Mouse (Mus musculus): ENCODE results near the gene Napsa. TPM values are rescaled to one million over a fixed set of nuclear protein-coding genes. Genes with fewer than 3 reads are reported as not detected.

The Napsa gene
- polyA plus RNA-seq, 1 experiment from 2014 or later = 0.42 TPM

DNA sequence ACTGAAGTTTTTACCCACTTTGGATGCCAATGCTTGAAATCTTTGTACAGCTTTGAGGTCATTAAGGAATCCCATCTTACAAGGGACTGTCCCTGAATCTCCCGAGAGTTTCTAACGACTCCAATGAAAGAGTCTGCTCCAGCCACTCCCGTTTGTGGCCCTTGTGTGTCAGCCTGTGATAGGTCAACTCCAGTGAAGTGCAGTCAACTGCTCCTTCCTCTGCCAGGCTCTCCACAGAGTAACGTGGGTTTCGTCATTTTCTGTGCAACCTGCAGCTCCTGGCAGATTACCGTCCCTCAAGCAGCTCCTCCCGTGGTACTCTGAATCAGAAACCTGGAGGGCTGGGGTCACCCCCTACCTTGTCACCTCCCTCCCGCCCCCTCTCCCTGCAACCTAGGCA lies 8.9 kb upstream of the Napsa start:
- Histone ChIP-seq H3K9me3 (replicated peaks) (no peaks in the 10 kb centered on the region), H3K36me3 (no peaks in the 10 kb centered on the region), H3K4me3 (no peak overlapping the region), H3K27me3 (ENCODE audit: low read depth, poor library complexity, severe bottlenecking) (no peaks in the 10 kb centered on the region), H3K4me1 (no peaks in the 10 kb centered on the region), H3K27ac (replicated peaks) (no peak overlapping the region)
- 53% methylated on average over 8 of the region's 8 CpGs for WGBS
- DNase-seq (ENCODE audit: low spot score) = no peak

DNA sequence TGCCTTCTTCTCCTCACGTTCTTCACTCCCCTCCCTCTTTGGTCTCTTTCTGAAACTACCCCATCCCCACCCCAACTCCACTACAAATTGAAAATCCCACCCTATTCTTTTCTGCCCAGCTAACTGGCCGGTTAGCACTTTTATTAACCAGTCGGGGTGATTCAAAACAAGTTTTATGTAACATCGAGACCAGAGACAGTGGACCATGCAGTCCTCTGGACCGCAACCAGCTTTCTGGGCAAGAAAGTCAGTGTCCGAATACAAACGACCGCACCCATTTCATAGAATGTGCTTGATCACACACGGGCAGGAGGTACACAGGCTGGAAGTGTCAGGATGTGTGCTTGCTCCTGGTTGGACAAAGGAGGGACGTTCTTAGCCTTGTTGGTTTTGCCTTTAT lies 7.7 kb upstream of the Napsa start:
- DNase-seq (ENCODE audit: low spot score) = no peak
- no peaks in the 10 kb centered on the region for H3K4me1 ChIP-seq
- H3K36me3 ChIP-seq = no peaks in the 10 kb centered on the region
- WGBS = 85% methylated on average over 10 of the region's 10 CpGs
- no peak overlapping the region for H3K4me3 ChIP-seq
- no peaks in the 10 kb centered on the region for H3K9me3 ChIP-seq (replicated peaks)
- no peak overlapping the region for H3K27ac ChIP-seq (replicated peaks)
- H3K27me3 ChIP-seq (ENCODE audit: low read depth, poor library complexity, severe bottlenecking) = no peaks in the 10 kb centered on the region

DNA sequence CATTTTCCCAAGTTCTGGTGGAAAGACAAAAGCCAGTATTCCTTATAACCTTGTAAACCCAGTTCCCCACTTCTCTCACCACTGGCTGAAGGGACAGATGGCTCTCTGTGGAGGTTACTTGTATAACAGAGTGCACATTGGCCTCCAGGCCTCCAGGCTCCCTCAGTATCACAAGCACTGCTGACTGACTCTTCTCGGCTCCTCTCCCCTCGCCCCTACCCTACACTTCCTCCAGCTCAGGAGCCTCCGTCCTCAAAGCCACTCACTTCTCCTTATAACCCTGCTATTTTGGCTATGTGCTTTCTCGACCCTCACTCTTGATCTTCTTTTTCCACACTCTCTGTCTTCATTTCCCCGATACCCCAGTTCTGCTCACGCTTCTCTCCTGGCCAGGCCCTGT lies 6.8 kb upstream of the Napsa start:
- 82% methylated on average over 6 of the region's 6 CpGs for WGBS
- DNase-seq (ENCODE audit: low spot score) = no peak
- Histone ChIP-seq H3K27ac (replicated peaks) (no peak overlapping the region), H3K36me3 (no peaks in the 10 kb centered on the region), H3K4me3 (no peak overlapping the region), H3K27me3 (ENCODE audit: low read depth, poor library complexity, severe bottlenecking) (no peaks in the 10 kb centered on the region), H3K4me1 (no peaks in the 10 kb centered on the region), H3K9me3 (replicated peaks) (no peaks in the 10 kb centered on the region)

DNA sequence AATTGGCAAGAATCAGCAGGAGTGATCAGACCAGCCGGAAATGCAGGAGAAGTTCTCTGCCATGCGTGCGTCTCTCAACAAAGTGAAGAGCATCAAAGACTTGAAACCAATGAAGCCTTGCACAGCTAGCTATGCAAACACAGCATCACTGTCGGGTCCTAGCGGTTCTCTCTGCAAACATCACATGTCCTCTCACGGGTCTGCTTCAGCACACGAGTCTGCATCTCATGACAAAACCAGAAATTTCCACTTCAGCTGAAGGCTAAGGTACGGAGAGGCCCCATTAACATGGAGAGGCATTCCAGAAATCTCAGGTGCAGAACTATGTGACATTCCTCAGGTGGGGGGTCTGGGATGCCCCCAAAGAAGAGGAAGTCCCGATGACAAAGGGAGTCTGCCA lies 3.4 kb upstream of the Napsa start:
- Histone ChIP-seq H3K27me3 (ENCODE audit: low read depth, poor library complexity, severe bottlenecking) (no peaks in the 10 kb centered on the region; the same call in 1 of the 2 replicates), H3K36me3 (no peaks in the 10 kb centered on the region), H3K9me3 (replicated peaks) (no peaks in the 10 kb centered on the region), H3K4me1 (peaks cover 15% of the 10 kb centered on the region), H3K27ac (replicated peaks) (no peak overlapping the region), H3K4me3 (no peak overlapping the region)
- WGBS = 77% methylated on average over 9 of the region's 9 CpGs
- no peak for DNase-seq (ENCODE audit: low spot score)

DNA sequence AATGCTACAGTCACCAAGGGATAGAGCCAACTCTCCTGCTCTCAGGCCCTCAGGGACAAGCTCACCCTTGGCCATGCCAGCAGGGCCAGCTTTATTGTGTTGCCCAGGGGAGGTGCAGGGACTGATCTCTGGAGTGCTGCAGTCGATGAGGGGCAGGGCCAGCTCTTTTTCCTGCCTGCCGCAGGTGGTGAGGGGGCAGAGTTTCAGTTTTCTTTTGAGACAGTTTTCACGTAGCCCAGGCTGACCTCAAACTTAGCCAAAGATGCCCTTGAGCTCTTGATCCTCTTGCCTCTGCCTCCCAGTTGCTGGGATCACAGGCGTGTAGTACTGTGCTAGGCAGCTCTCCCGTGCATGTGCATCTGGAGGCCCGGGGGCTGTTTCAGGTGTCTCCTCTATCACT lies 1.2 kb upstream of the Napsa start:
- H3K9me3 ChIP-seq (replicated peaks) = no peaks in the 10 kb centered on the region
- no peak for DNase-seq (ENCODE audit: low spot score)
- 88% methylated on average over 6 of the region's 6 CpGs for WGBS

DNA sequence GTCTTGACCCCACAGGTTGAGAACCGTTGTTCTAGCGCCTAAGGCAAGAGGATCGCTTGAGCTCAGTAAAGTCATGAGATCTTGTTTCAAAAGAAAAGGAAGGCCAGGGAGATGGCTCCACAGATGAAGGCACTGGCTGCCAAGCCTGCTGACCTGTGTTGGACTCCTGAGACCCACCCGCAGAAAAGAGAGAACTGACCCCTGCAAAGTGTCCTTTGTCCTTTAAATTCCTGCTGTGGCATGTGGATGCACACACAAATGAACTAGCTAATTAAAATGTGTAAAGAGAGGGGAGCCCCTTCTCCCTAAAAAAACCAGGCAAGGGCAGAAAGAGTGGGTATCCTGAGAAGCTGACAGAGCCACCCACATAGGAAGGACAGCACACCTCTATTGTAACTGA lies 369 bp upstream of the Napsa start:
- Histone ChIP-seq H3K27me3 (ENCODE audit: low read depth, poor library complexity, severe bottlenecking) (no peaks in the 10 kb centered on the region; the same call in 1 of the 2 replicates), H3K4me3 (no peak overlapping the region), H3K27ac (replicated peaks) (no peak overlapping the region), H3K36me3 (no peaks in the 10 kb centered on the region), H3K4me1 (peaks cover 15% of the 10 kb centered on the region), H3K9me3 (replicated peaks) (no peaks in the 10 kb centered on the region)
- 46% methylated on average over 4 of the region's 4 CpGs for WGBS
- DNase-seq (ENCODE audit: low spot score) = no peak

More for the DNA sequence above, 1.2 kb upstream of the Napsa start:
- Histone ChIP-seq H3K4me3 (no peak overlapping the region), H3K4me1 (peaks cover 15% of the 10 kb centered on the region), H3K27ac (replicated peaks) (no peak overlapping the region), H3K36me3 (no peaks in the 10 kb centered on the region), H3K27me3 (ENCODE audit: low read depth, poor library complexity, severe bottlenecking) (no peaks in the 10 kb centered on the region; the same call in 1 of the 2 replicates)

DNA sequence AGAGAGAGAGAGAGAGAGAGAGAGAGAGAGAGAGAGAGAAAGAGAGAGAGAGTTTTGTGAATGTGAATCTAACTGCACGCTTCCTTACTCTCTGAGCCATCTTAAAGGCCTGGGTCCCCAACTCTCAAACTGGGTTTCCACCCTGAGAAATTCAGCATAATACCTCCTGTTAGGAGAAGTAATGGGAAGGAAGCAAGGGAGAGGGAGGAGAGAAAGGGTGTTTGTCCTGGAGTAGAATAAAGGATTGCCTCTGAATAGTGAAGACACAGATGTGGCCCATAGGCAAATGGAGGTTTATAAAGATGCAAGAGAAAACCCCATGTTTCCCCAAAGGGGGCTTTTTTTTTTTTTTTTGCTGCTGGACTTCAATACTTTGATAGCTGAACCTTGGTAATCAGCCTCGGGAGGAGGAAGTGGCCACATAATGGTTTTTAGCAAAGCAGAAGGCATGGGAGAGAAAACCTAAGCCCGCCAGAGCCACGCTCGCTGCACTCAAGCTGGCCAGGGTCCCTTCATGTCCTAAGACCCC lies 840 bp downstream of the Napsa start:
- WGBS = 80% methylated on average over 5 of the region's 5 CpGs
- DNase-seq (ENCODE audit: low spot score) = no peak
- H3K36me3 ChIP-seq = no peaks in the 10 kb centered on the region
- no peak overlapping the region for H3K27ac ChIP-seq (replicated peaks)
- no peaks in the 10 kb centered on the region for H3K9me3 ChIP-seq (replicated peaks)
- H3K27me3 ChIP-seq (ENCODE audit: low read depth, poor library complexity, severe bottlenecking) = no peaks in the 10 kb centered on the region; the same call in 1 of the 2 replicates
- no peak overlapping the region for H3K4me3 ChIP-seq
- peaks cover 15% of the 10 kb centered on the region for H3K4me1 ChIP-seq

DNA sequence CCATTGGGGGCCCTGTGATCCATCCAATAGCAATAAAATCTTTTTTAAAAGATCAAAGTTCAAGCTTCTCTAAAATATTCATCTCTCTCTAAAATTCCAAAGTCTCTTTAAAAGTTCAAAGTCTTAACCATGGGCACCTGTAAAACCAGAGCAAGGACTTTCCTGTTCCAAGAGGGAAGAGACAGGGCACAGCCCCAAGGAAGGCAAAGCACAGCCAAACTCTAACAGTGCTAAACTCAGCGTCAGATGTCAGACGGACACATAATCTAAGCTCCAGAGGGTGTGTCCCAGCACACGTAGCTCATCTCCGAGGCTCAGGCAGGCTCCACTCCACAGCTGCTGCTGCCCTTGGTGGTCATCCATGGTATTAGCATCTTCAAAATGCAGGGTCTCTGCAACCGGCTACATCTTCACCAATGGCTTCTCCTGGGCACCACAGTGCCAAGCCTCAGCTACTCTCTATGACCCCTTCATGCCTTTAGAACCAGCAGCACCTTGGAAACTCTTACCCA lies 4.2 kb downstream of the Napsa start:
- 49% methylated on average over 5 of the region's 5 CpGs for WGBS
- H3K4me3 ChIP-seq = no peak overlapping the region
- H3K9me3 ChIP-seq (replicated peaks) = 0 out of 2 replicates have a peak, but pooled peaks cover 4% of the 10 kb centered on the region
- H3K27ac ChIP-seq (replicated peaks) = no peak overlapping the region
- DNase-seq (ENCODE audit: low spot score) = no peak
- peaks cover 11% of the 10 kb centered on the region for H3K4me1 ChIP-seq
- H3K36me3 ChIP-seq = no peaks in the 10 kb centered on the region
- H3K27me3 ChIP-seq (ENCODE audit: low read depth, poor library complexity, severe bottlenecking) = no peaks in the 10 kb centered on the region; the same call in 1 of the 2 replicates

DNA sequence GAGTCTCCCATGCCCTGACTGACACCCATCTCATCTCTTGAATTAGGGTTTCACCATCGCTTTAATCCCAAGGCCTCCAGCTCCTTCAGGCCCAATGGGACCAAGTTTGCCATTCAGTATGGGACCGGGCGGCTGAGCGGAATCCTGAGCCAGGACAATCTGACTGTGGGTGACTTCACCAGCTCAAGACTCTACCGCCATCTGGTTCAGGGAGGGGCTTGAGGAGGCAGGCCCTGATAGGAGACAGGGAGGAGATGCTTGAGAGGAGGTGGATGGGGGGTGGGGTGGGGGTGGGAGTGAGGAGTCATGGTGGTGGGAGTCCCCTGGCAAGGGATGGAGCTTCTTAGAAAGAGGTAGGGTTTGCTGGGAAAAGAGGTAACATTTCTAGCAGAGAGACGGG lies 9.5 kb downstream of the Napsa start:
- Histone ChIP-seq H3K36me3 (no peaks in the 10 kb centered on the region), H3K27ac (replicated peaks) (no peak overlapping the region), H3K4me3 (no peak overlapping the region), H3K27me3 (ENCODE audit: low read depth, poor library complexity, severe bottlenecking) (peaks cover 16% of the 10 kb centered on the region), H3K9me3 (replicated peaks) (0 out of 2 replicates have a peak, but pooled peaks cover 4% of the 10 kb centered on the region), H3K4me1 (peaks cover 5% of the 10 kb centered on the region)
- WGBS = 79% methylated on average over 6 of the region's 6 CpGs
- no peak for DNase-seq (ENCODE audit: low spot score)

DNA sequence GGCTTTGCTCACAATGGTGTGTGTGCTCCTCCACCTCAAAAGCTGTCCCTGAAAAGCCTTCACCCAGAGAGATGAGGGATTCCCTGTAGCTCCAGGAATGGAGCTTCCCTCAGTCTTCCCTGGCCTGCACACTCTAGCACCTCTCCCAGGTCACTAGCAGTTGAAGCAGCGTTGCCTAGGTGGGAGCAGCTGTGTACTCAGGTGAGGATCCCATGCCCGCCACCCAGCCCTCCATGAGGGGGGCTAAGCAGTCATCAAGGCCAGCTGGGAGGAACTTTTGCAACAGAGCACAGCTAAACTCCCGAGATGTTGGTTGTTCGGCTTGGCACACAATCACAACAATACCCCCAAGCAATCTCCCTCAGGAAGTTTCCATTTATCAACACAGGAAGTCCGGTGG lies 10.5 kb downstream of the Napsa start:
- 85% methylated on average over 5 of the region's 5 CpGs for WGBS
- H3K9me3 ChIP-seq (replicated peaks) = 0 out of 2 replicates have a peak, but pooled peaks cover 4% of the 10 kb centered on the region

DNA sequence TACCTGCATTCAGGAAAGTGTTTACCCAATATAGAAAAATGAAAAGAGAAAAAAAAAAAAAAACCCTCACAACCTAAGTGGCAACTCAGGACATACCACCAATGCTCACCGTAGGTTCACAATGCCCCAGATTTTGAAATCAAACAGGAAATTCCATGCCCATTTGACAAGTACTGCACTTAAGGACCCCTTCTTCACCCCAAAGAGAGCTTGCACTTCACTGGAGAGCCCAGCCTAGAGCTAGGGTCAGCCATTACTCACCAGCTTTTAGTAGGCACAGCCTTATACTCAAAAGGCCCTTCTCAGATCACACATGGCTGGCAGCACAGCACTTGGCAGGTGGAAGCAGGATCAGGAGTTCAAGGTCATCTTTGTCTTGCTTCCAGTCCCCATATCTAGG lies 11.0 kb downstream of the Napsa start:
- Histone ChIP-seq H3K36me3 (no peaks in the 10 kb centered on the region), H3K4me3 (no peak overlapping the region), H3K27ac (replicated peaks) (no peak overlapping the region), H3K4me1 (peaks cover 20% of the 10 kb centered on the region), H3K9me3 (replicated peaks) (0 out of 2 replicates have a peak, but pooled peaks cover 3% of the 10 kb centered on the region), H3K27me3 (ENCODE audit: low read depth, poor library complexity, severe bottlenecking) (peaks cover 31% of the 10 kb centered on the region)
- 90% methylated on average over 1 of the region's 1 CpGs for WGBS
- no peak for DNase-seq (ENCODE audit: low spot score)

More for the DNA sequence above, 10.5 kb downstream of the Napsa start:
- peaks cover 15% of the 10 kb centered on the region for H3K4me1 ChIP-seq
- no peak overlapping the region for H3K4me3 ChIP-seq
- no peak for DNase-seq (ENCODE audit: low spot score)
- peaks cover 26% of the 10 kb centered on the region for H3K27me3 ChIP-seq (ENCODE audit: low read depth, poor library complexity, severe bottlenecking)
- H3K36me3 ChIP-seq = no peaks in the 10 kb centered on the region
- H3K27ac ChIP-seq (replicated peaks) = no peak overlapping the region

DNA sequence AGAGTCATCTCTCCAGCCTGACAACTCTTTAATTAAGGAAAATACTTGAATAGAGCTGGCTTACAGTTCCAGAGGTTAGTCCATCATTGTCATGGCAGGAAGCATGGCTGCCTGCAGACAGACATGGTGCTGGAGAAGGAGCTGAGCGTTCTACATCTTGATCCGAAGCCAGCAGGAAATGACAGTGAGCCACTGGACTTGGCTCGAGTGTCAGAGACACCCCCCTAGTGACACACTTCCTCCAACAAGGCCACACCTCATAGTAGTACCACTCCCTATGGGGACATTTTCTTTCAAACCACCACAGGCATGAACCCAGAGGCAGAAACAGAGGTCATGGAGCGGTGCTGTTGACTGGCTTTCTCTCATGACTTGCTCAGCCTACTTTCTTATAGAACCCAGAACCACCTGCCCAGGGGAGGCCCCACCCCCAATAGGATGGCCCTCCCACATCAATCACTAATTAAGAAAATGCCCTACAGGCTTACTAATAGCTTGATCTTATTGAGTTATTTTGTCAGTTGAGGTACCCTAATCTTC lies 12.2 kb downstream of the Napsa start:
- H3K27me3 ChIP-seq (ENCODE audit: low read depth, poor library complexity, severe bottlenecking) = peaks cover 42% of the 10 kb centered on the region
- H3K4me1 ChIP-seq = peaks cover 32% of the 10 kb centered on the region
- DNase-seq (ENCODE audit: low spot score) = no peak
- H3K27ac ChIP-seq (replicated peaks) = no peak overlapping the region
- WGBS = 85% methylated on average over 4 of the region's 4 CpGs
- no peak overlapping the region for H3K4me3 ChIP-seq
- H3K36me3 ChIP-seq = no peaks in the 10 kb centered on the region
- no peaks in the 10 kb centered on the region for H3K9me3 ChIP-seq (replicated peaks)

DNA sequence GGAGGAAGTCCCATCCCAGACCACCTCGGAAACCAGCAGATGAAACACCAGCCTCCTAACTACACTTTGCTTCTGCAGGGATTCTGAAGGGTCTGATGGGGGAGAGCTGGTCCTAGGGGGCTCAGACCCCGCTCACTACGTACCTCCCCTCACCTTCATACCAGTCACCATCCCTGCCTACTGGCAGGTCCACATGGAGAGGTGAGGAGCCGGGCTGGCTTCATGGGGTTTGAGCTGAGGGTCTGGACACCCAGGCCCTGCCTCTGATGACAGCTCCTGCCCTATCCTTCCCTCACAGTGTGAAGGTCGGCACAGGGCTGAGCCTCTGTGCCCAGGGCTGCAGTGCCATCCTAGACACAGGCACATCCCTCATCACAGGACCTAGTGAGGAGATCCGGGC lies 12.7 kb downstream of the Napsa start:
- H3K4me1 ChIP-seq = peaks cover 38% of the 10 kb centered on the region
- peaks cover 48% of the 10 kb centered on the region for H3K27me3 ChIP-seq (ENCODE audit: low read depth, poor library complexity, severe bottlenecking)
- DNase-seq (ENCODE audit: low spot score) = no peak
- no peaks in the 10 kb centered on the region for H3K36me3 ChIP-seq
- H3K9me3 ChIP-seq (replicated peaks) = no peaks in the 10 kb centered on the region
- H3K27ac ChIP-seq (replicated peaks) = no peak overlapping the region
- no peak overlapping the region for H3K4me3 ChIP-seq
- 90% methylated on average over 6 of the region's 6 CpGs for WGBS

All from midbrain, embryonic 10.5 days (tissue).